Mouse (Mus musculus): ENCODE results near the gene Pgr.
A peak's percentile ranks its signal among the peaks of the same experiment; 100 is the strongest.

Gene Pgr

GRCm38 (mm10) chr9:8899616-8900202, at the start of gene Pgr:
Gene Pgr (plus strand): TSS chr9:8899833.
- DNase-seq = peak; percentile 45

GRCm38 (mm10) chr9:8857455-8857854, 42.2 kb upstream of the Pgr start:
- no peak for DNase-seq

DNA sequence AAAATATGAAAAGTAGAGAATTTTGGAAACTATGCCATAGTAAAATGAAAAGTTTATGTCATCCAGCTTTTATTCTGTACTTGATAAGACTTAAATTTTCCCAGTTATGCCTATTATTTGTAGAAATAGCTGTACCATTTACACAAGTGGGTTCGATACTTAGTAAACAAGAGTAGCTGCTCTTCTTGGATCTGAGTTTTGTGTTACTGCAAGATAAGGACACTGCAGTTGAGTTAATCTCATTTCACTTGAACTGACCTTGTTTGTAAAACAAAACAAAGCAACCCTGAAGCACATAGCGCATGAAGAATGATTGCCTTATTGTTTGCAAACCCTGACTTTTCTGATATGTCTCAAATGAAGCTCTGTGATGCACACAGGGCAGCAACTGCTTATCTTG, 31.1 kb upstream of the Pgr start:
- no peak for DNase-seq

DNA sequence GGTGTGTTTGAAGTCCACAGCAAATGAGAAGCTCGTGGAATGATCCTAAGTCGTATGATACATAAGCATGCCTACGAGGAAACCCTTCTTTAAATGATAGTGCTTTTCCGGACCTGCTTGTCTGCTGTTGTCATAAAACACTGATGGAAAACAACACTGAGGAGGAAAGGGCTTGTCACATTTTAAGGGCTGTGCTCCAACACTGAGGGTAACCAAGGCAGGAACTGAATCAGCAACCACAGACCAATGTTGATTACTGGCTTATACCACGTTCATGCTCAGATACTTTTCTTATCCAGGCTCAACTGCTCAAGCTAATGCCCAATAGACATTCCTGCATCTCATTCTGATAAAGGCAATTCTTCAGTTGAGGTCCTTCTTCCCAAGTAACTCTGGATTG, 4.4 kb upstream of the Pgr start:
- no peak for DNase-seq

DNA sequence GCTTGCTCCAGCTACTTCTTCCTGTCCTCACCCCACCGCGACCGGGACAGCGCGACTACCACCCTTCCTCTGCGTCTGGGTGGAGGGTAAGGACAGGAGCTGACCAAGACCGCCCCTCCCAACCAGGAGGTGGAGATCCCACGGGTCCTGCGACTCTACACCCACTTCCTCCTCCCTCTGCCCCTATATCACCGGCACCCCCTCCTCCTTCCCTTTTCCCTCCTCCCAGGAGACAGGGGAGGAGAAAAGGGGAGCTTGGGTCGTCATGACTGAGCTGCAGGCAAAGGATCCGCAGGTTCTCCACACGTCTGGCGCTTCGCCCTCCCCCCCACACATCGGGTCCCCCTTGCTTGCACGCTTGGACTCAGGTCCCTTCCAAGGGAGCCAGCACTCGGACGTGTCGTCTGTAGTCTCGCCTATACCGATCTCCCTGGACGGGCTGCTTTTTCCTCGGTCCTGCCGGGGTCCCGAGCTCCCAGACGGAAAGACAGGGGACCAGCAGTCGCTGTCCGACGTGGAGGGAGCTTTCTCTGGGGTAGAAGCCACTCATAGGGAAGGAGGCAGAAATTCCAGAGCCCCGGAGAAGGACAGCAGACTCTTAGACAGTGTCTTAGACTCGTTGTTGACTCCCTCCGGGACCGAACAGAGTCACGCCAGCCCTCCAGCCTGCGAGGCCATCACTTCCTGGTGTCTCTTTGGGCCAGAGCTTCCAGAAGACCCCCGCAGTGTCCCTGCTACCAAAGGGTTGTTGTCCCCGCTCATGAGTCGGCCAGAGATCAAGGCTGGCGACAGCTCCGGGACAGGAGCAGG, 775 bp downstream of the Pgr start:
- DNase-seq = peak; percentile 64

GRCm38 (mm10) chr9:8901013-8901646, 1.5 kb downstream of the Pgr start:
- peak; percentile 60 for DNase-seq

DNA sequence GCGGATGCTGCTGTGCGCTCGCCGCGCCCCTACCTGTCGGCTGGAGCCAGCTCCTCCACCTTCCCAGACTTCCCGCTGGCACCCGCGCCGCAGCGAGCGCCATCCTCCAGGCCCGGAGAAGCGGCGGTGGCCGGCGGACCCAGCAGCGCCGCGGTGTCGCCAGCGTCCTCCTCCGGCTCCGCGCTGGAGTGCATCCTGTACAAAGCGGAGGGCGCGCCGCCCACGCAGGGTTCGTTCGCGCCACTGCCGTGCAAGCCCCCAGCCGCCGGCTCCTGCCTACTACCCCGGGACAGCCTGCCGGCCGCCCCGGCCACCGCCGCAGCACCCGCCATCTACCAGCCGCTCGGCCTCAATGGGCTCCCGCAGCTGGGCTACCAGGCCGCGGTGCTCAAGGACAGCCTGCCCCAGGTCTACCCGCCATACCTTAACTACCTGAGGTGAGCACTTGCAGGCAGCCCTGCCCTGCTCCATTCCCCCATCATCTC, 2.1 kb downstream of the Pgr start:
- DNase-seq = no peak

- DNase-seq = no peak
Measured at GRCm38 (mm10) chr9:8902277-8902676, 2.6 kb downstream of the Pgr start.

GRCm38 (mm10) chr9:8927561-8927960, 27.9 kb downstream of the Pgr start:
- DNase-seq = no peak

DNA sequence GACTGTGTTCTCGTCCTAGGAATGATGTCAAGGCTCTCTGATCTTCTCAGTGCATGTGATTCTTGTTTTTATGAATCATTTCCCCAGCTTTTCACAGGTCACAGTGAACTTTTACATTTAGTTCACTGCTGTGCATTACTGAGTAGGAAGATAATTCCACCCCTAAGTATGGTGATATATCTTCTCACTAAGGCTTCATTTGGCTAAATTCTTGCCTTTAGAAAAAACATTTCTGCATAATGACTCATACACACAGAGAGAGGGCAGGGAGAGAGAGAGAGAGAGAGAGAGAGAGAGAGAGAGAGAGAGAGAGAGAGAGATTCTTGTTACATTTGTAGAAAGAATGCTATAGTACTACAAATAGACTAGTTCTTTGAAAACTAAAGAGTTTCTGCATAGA, 38.1 kb downstream of the Pgr start:
- no peak for DNase-seq

- DNase-seq = no peak
Measured at GRCm38 (mm10) chr9:8953306-8953705, 53.7 kb downstream of the Pgr start.

DNA sequence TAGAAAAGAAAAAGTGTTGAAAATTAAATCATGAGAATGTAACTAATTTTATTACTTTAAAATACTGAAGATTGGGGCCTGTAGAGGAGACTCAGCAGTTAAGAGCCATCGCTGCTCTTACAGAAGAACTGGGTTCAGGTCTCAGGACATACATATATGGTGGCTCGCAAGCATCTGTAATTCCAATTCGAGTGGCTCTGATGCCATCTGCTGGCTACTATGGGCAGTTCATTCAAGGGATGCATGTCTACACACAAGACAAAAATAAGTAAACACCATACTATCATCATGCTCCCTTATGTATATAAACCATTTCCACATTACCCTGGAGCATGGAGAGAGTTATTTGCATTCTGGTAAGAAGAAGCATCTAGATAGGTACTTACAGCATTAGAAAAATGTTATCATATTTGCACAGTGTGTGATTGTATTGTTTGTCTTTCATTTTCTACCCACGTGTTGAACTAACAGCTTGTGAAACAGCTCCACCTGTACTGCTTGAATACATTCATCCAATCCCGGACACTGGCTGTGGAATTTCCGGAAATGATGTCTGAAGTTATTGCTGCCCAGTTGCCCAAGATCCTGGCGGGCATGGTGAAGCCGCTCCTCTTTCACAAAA, 65.0 kb downstream of the Pgr start:
- DNase-seq = peak; percentile 44

DNA sequence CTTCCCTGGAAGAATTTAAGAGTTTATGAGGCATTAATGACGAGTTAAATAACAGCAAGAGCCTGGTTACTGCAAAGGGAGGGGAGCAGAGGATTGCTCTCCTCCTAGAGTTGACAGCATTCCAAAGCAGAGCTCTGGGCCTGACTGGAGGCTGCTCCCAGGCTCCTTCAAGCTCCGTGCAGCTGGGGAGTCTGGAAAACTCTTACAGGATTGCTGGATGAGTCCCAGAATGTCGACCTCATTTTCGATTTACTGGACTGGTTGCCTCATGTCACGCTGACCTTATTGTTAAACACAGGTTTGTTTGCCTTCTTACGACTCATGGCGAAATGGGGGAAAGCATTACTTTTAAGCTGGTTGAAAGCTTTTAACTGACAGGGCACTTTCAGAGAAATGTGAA, 70.6 kb downstream of the Pgr start:
- DNase-seq = peak; percentile 11

GRCm38 (mm10) chr9:8971491-8971890, 71.9 kb downstream of the Pgr start, which contains the start of gene Gm16485:
Gene Gm16485 (plus strand): TSS chr9:8971791.
- DNase-seq = no peak

GRCm38 (mm10) chr9:8977775-8978174, 78.1 kb downstream of the Pgr start:
- peak; percentile 5 for DNase-seq

GRCm38 (mm10) chr9:8982315-8982714, 82.7 kb downstream of the Pgr start:
- no peak for DNase-seq

GRCm38 (mm10) chr9:8996494-8996893, 96.9 kb downstream of the Pgr start:
- DNase-seq = no peak

DNA sequence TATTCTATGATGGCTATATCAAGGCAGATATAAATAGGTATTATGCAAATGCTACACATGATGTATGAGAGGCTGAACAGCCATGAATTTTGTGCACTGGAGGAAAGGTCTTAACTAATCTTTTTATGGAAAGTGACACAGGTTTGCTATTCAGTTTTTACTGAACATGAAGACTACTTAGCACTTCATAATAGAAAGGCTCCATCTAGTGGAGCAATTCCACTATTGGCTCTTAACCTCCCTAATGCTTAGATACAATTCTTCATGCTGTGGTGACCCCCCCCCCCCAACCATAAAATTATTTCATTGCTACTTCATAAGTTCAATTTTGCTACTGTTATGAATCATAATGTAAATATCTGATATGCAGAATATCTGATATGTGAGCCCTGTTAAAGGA, 101.5 kb downstream of the Pgr start:
- peak; percentile 14 for DNase-seq

GRCm38 (mm10) chr9:9015108-9015507, 115.5 kb downstream of the Pgr start:
- DNase-seq = no peak

All from retina, postnatal 1 day (tissue).